Mouse (Mus musculus): ENCODE measurements around the gene Phf3.

DNA sequence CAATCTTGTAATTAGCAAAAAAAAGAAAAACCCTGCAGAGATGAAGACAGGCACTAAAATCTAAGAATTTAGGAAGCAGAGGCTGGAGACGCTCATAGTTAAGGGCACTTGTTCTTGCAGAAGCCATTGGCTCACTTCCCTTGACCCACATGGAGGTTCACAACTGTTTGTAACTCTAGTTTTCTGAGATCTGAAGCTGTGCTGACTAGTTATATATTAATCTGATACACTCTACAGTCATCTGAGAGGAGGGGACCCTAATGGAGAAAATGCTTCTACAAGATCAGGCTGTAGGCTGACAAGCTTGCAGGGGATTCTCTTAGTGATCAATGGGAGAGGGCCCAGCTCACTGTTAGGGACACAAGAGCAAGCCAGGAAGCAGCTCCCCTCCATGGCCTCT, 58.1 kb downstream of the Phf3 start:
- TF ChIP-seq ZNF384 (IDR thresholded peaks at IDR 0.05; ENCODE audit: low read depth, low read length), result no peak
- TF ChIP-seq MAFK (IDR thresholded peaks at IDR 0.05; ENCODE audit: insufficient read depth, low read depth, low read length), result no peak
- TF ChIP-seq ZC3H11A (IDR thresholded peaks at IDR 0.05; ENCODE audit: borderline replicate concordance, low read depth, low read length), result no peak
